Mouse (Mus musculus) Patski (cell line): Measurements from ENCODE around the gene Ankrd61. TPM values are rescaled to one million over a fixed set of nuclear protein-coding genes. Genes with fewer than 3 reads are reported as not detected.
A peak's percentile ranks its signal among the peaks of the same experiment; 100 is the strongest.

Experiments used
- ATAC-seq: fragments of 100-300 bp; one replicate; pipeline ENCODE4 v1.8.0; 2021
- CTCF ChIA-PET: fragments of 350-600 bp; sonication (Branson Sonifier 250); formaldehyde crosslinking; loops from one replicate; lab custom pipeline; 2022; ENCODE audit warnings: inconsistent platforms; lab: Charles Lee
- POLR2A ChIA-PET: fragments of 350-600 bp; sonication (Branson Sonifier 250); formaldehyde crosslinking; loops from one replicate; lab custom pipeline; 2022; ENCODE audit warnings: antibody characterized with exemption, inconsistent platforms; lab: Charles Lee
- DNase-seq: peaks from one replicate; pipeline ENCODE4 v3.0.0-alpha.2; 2011; ENCODE audit warnings: low read depth, low spot score
- H3K27me3 ChIP-seq: fragments of 371-371 bp; one replicate; pipeline ENCODE4 v1.5.1; 2021
- CTCF ChIP-seq: fragments of 100-300 bp; IDR thresholded peaks from one replicate; pipeline ENCODE4 v1.5.1; 2021
- in situ Hi-C: fragments of 300-500 bp; cut with MboI; formaldehyde crosslinking; loops from 3 replicates; pipeline ENCODE4 v1.11.1; 2018; ENCODE audit warnings: low pct_unique_long_range_greater_than_20kb, mixed read lengths
- polyA plus RNA-seq: library from polyadenylated mRNA; unstranded; gene quantifications from one replicate; pipeline ENCODE4 v1.2.3, GENCODE M21; 2021

The Ankrd61 gene
- polyA plus RNA-seq, 1 experiment from 2014 or later = 0.85 TPM

DNA sequence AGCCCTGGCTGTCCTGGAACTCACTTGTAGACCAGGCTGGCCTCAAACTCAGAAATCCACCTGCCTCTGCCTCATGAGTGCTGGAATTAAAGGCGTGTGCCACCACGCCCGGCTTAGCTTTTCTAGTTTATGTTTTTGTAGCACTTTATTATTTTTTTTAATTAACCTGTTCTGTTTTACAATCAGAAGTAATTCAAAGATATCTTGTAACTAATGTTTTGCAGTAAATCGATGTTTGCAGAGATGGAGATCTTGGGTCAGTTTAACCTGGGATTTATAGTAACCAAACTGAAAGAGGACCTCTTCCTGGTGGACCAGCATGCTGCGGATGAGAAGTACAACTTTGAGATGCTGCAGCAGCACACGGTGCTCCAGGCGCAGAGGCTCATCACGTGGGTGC, 30.4 kb upstream of the Ankrd61 start, which contains the start of gene Gm42421:
Gm42421 (plus strand) TSS at position 301 of the 400 bp plus-strand sequence.
- ChIA-PET POLR2A (no interaction called here), CTCF (no interaction called here)
- in situ Hi-C loops = no loop called here
- no peaks in the 10 kb centered on the region for H3K27me3 ChIP-seq
- ATAC-seq = no peak
- DNase-seq = no peak
- TF ChIP-seq CTCF = no peak

- no peaks in the 10 kb centered on the region for H3K27me3 ChIP-seq
- TF ChIP-seq CTCF = no peak
- CTCF ChIA-PET = interaction anchor here (1.0 kb wide), 1 partner anchor 8 kb away, joined by 4 read pairs; no protein-coding TSS in a partner anchor
- POLR2A ChIA-PET = no interaction called here
- ATAC-seq (no peak), DNase-seq (no peak)
- in situ Hi-C loops = no loop called here
These were observed 27.4 kb upstream of the Ankrd61 start for GRCm38 (mm10) chr5:143924781-143925452.

- ChIA-PET POLR2A (no interaction called here), CTCF (no interaction called here)
- in situ Hi-C loops = no loop called here
- no peak for DNase-seq
- no peaks in the 10 kb centered on the region for H3K27me3 ChIP-seq
- no peak for ATAC-seq
- TF ChIP-seq CTCF = no peak
These were observed 20.6 kb upstream of the Ankrd61 start for GRCm38 (mm10) chr5:143918120-143918519.

DNA sequence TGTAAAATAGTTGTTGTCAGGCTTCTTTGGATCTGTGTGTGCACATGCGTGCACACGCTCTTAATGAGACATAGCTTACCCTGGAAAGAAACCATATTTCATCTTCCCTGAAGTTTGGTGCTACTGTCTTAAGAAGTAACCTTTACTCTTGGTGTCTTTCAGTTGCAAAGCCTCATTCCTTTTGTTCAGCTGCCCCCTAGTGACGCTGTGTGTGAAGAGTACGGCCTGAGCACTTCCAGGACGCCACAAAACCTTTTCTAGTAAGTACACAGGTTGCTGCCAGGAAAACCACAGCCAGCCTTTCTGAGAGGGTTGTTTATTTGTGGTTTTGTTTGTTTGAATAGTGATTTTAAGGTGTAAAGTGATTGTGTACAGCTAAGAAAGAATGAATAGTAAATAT, 19.9 kb upstream of the Ankrd61 start:
- H3K27me3 ChIP-seq = no peaks in the 10 kb centered on the region
- in situ Hi-C loops = no loop called here
- peak; percentile 19 for DNase-seq
- CTCF ChIA-PET = interaction anchor here (0.7 to 1.6 kb wide), 5 partner anchors 8 to 185 kb away, joined by 3 to 6 read pairs (median 3); partner anchors contain the start of genes Rsph10b and Usp42
- no peak for TF ChIP-seq CTCF
- no peak for ATAC-seq
- POLR2A ChIA-PET = no interaction called here

DNA sequence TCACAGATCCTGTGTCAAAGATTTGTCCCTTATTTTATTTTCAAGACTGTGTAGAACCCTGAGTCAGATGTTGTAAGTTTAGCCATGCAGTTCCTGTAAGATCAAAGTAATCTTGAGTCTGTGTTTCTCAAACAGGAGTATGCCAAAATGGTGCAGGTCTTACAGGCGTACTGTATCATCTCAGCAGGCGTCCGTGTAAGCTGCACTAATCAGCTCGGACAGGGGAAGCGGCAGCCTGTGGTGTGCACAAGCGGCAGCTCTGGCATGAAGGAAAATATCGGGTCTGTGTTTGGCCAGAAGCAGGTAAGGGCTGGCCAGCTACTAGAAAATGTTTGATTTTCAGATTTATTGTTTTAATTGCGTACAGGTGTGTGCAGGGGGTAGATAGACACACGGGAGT, 18.7 kb upstream of the Ankrd61 start:
- H3K27me3 ChIP-seq = no peaks in the 10 kb centered on the region
- in situ Hi-C loops = no loop called here
- POLR2A ChIA-PET = no interaction called here
- no peak for ATAC-seq
- CTCF ChIA-PET = interaction anchor here (1.0 to 1.6 kb wide), 4 partner anchors 8 to 184 kb away, joined by 3 to 6 read pairs (median 4); partner anchors contain the start of gene Usp42
- no peak for DNase-seq
- no peak for TF ChIP-seq CTCF

GRCm38 (mm10) chr5:143909417-143910400, 12.2 kb upstream of the Ankrd61 start, which contains the start of the genes Aimp2 and Pms2:
TSS of gene Aimp2 (minus strand) at chr5:143909847.
TSS of gene Pms2 (plus strand) at chr5:143909964.
- peak; percentile 95 for DNase-seq
- CTCF ChIA-PET = interaction anchor here (0.6 to 1.7 kb wide), 2 partner anchors 9 to 19 kb away, joined by 3 to 5 read pairs; no protein-coding TSS in a partner anchor
- no peak for TF ChIP-seq CTCF
- ATAC-seq = peak; percentile 96
- H3K27me3 ChIP-seq = no peaks in the 10 kb centered on the region
- POLR2A ChIA-PET = interaction anchor here (0.6 to 1.5 kb wide), 4 partner anchors 10 to 365 kb away, joined by 3 to 6 read pairs (median 3); partner anchors contain the start of gene Usp42
- in situ Hi-C loops = no loop called here

DNA sequence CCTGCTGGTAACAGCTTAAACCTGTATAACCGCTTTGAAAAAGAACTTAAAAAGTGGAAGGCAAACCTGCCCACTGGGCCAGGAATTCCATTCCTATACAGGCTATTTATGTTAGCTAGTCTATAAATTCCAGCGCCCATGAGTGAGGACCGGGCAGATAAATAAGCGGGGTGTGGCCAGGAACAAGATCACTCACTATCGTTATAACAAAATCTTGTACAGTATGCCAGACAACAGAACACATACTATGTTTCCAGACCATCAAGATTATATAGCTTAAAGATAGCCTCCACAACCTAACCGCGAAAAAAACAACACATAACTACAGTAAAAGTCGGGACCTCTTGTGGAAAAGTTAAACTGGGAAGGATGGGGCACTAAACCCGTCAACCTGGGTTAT, 11.4 kb upstream of the Ankrd61 start:
- H3K27me3 ChIP-seq = no peaks in the 10 kb centered on the region
- CTCF ChIA-PET = interaction anchor here (1.7 kb wide), 1 partner anchor 8 kb away, joined by 5 read pairs; no protein-coding TSS in a partner anchor
- peak; percentile 1 for ATAC-seq
- in situ Hi-C loops = no loop called here
- TF ChIP-seq CTCF = no peak
- DNase-seq = peak; percentile 6
- POLR2A ChIA-PET = interaction anchor here (1.3 to 1.5 kb wide), 2 partner anchors 23 to 177 kb away, joined by 3 to 6 read pairs; partner anchors contain the start of gene Usp42

DNA sequence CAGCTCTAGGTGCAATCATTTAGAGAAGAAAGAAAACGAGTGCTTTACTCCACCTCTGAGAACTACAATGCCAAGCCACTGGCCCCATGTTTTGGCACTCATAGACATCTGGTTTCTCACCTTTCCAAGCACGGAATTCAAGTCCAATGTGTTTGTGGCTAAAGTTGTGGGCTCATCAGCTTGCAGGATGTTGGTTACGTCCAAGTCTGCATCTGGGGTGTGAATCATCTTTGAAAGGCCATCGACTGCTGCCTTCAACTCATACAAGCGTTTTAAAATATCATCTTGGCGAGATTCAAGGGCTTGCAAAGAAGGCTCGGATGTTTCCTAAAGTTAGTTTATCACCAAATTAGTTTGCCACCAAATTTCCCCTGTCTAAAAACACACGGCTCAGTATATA, 8.9 kb upstream of the Ankrd61 start:
- ATAC-seq (no peak), DNase-seq (no peak)
- no peak for TF ChIP-seq CTCF
- in situ Hi-C loops = no loop called here
- POLR2A ChIA-PET = no interaction called here
- no peaks in the 10 kb centered on the region for H3K27me3 ChIP-seq
- CTCF ChIA-PET = no interaction called here

DNA sequence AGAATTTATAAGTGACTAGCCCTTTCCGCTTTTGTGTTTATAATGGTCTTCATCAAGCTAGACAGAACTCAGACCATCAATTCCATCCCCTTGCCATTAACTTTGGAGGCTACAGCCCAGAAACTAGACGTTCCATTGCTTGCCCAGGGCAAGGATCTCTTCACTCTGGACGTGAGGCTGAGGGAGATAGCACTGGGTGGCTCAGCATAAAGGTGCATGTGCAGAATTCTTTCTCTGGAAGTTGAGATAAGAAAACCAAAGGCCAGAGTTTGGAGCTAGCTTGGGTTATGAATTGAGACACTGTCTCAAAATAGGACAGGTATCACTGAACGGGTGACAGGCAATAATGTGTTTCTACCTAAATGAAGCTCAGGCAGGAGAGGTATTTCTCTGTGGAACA, 6.3 kb upstream of the Ankrd61 start:
- in situ Hi-C loops = no loop called here
- no peaks in the 10 kb centered on the region for H3K27me3 ChIP-seq
- POLR2A ChIA-PET = no interaction called here
- DNase-seq = no peak
- CTCF ChIA-PET = interaction anchor here (1.4 kb wide), 2 partner anchors 10 to 12 kb away, joined by 3 to 4 read pairs; no protein-coding TSS in a partner anchor
- no peak for ATAC-seq
- no peak for TF ChIP-seq CTCF

GRCm38 (mm10) chr5:143902111-143902510, 4.6 kb upstream of the Ankrd61 start:
- TF ChIP-seq CTCF = no peak
- POLR2A ChIA-PET = no interaction called here
- no peak for DNase-seq

More at GRCm38 (mm10) chr5:143902111-143902510, 4.6 kb upstream of the Ankrd61 start:
- in situ Hi-C loops = no loop called here
- H3K27me3 ChIP-seq = no peaks in the 10 kb centered on the region
- no peak for ATAC-seq
- CTCF ChIA-PET = interaction anchor here (0.9 kb wide), 1 partner anchor 12 kb away, joined by 3 read pairs; no protein-coding TSS in a partner anchor
